Mouse (Mus musculus) heart, embryonic 14.5 days (tissue): Measurements from ENCODE around the gene Pkn3. TPM values are rescaled to one million over a fixed set of nuclear protein-coding genes. Genes with fewer than 3 reads are reported as not detected.
"Not testable (repeated sequence)": the region's sequence is repeated elsewhere in the genome, so short reads cannot be mapped to it uniquely, and the experiment has no call there.

Experiments
- ATAC-seq: fragments of 200-750 bp; cut with Nextera tagmentation; 2 replicates; pipeline ENCODE4 v1.8.0; 2017; ENCODE audit warnings: low read depth, moderate TSS enrichment; ENCODE audit not compliant: insufficient number of reproducible peaks, insufficient read depth, low FRiP score
- H3K27ac ChIP-seq, 2 experiments: fragments of 200-500 bp in 1 of 2; fragments of 300-500 bp in 1 of 2; sonication (generic) in 1 of 2; replicated peaks in 1 of 2; 2 replicates each; pipeline ENCODE4 v1.5.1; 2012 to 2014; ENCODE audit warnings: low read depth in 2 of 2, low read length in 2 of 2, control low read depth in 1 of 2, mild to moderate bottlenecking in 1 of 2, mixed read lengths in 1 of 2; ENCODE audit not compliant: control insufficient read depth in 1 of 2, insufficient read depth in 1 of 2
- H3K27me3 ChIP-seq: fragments of 300-500 bp; sonication (generic); 2 replicates; pipeline ENCODE4 v1.6.1; 2014; ENCODE audit warnings: mild to moderate bottlenecking, low read length, control low read depth; ENCODE audit not compliant: control insufficient read depth, insufficient read depth
- H3K36me3 ChIP-seq: fragments of 300-500 bp; sonication (generic); 2 replicates; pipeline ENCODE4 v1.6.1; 2014; ENCODE audit warnings: mild to moderate bottlenecking, control low read depth, low read length, mixed read lengths; ENCODE audit not compliant: control insufficient read depth, insufficient read depth
- H3K4me1 ChIP-seq, 2 experiments: fragments of 200-500 bp in 1 of 2; fragments of 300-500 bp in 1 of 2; sonication (generic) in 1 of 2; 2 replicates each; pipeline ENCODE4 v1.6.1; 2012 to 2014; ENCODE audit warnings: low read length in 2 of 2, control low read depth in 1 of 2, mixed read lengths in 1 of 2; ENCODE audit not compliant: control insufficient read depth in 2 of 2, insufficient read depth in 2 of 2
- H3K4me2 ChIP-seq: fragments of 300-500 bp; sonication (generic); 2 replicates; pipeline ENCODE4 v1.6.1; 2014; ENCODE audit warnings: mild to moderate bottlenecking, low read length
- H3K4me3 ChIP-seq, 2 experiments: fragments of 200-500 bp in 1 of 2; fragments of 300-500 bp in 1 of 2; sonication (generic) in 1 of 2; 2 replicates each; pipeline ENCODE4 v1.5.1; 2012 to 2014; ENCODE audit warnings: low read length in 2 of 2, mild to moderate bottlenecking in 2 of 2, control low read depth in 1 of 2, low read depth in 1 of 2, moderate library complexity in 1 of 2; ENCODE audit not compliant: control insufficient read depth in 1 of 2, insufficient read depth in 1 of 2
- H3K9ac ChIP-seq: fragments of 300-500 bp; sonication (generic); 2 replicates; pipeline ENCODE4 v1.6.1; 2014; ENCODE audit warnings: mild to moderate bottlenecking, low read length
- H3K9me3 ChIP-seq: fragments of 300-500 bp; sonication (generic); 2 replicates; pipeline ENCODE4 v1.6.1; 2016; ENCODE audit warnings: low read length, control low read depth; ENCODE audit not compliant: control insufficient read depth
- WGBS: fragments of 180-500 bp; shearing (Covaris S2); extraction: QIAGEN DNeasy Blood & Tissue Kit; methylation state at CpG from one replicate; pipeline ENCODE4 v1.1.7; 2014; 5-methylcytosine and 5-hydroxymethylcytosine counted together
- polyA plus RNA-seq: library from polyadenylated mRNA; unstranded; fragments of >200 nt; fragmentation: Nextera tagmentation; extraction: Ambion mirVana; gene quantifications from 2 replicates; pipeline ENCODE4 v1.2.1, GENCODE M21; 2014

Pkn3 gene
- polyA plus RNA-seq, 1 experiment from 2014 or later, result 10.0 TPM

GRCm38 (mm10) chr2:30133613-30134377 lies 56.3 kb downstream of the Pkn3 start, which contains the start of gene Tbc1d13:
Gene Tbc1d13, plus strand, starts transcription at chr2:30133746.
- Histone ChIP-seq H3K36me3 (peaks cover 31% of the 10 kb centered on the region), H3K27me3 (no peaks in the 10 kb centered on the region)

GRCm38 (mm10) chr2:30134378-30134711 lies 56.9 kb downstream of the Pkn3 start:
- 31% methylated on average over 6 of the region's 6 CpGs for WGBS
- Histone ChIP-seq H3K27me3 (no peaks in the 10 kb centered on the region), H3K9me3 (no peaks in the 10 kb centered on the region), H3K4me2 (peak overlapping the region; percentile 91), H3K4me1 (peaks cover 7 to 23% of the 10 kb centered on the region in 2 experiments), H3K4me3 (peak overlapping the region; percentile 82 to 93), H3K9ac (peak overlapping the region; percentile 87), H3K27ac (peak overlapping the region; percentile 6 to 83; a peak in 3 of 4 replicates), H3K36me3 (peaks cover 31% of the 10 kb centered on the region)
- ATAC-seq, result no peak

More at GRCm38 (mm10) chr2:30133613-30134377, 56.3 kb downstream of the Pkn3 start, which contains the start of gene Tbc1d13:
- Histone ChIP-seq H3K4me1 (peaks cover 7 to 23% of the 10 kb centered on the region in 2 experiments), H3K27ac (peak within 1 kb of the TSS; percentile 83 to 85), H3K4me2 (peak within 1 kb of the TSS; percentile 91), H3K9ac (peak within 1 kb of the TSS; percentile 87), H3K9me3 (no peaks in the 10 kb centered on the region), H3K4me3 (peak within 1 kb of the TSS; percentile 82 to 93)
- ATAC-seq, result peak; percentile 95
- under 1% methylated on average over 46 of the region's 46 CpGs for WGBS

- no peak for ATAC-seq
- Histone ChIP-seq H3K4me2 (peak overlapping the region; percentile 91), H3K36me3 (peaks cover 37% of the 10 kb centered on the region), H3K4me3 (peak overlapping the region; percentile 82 to 93), H3K27ac (peak overlapping the region; percentile 19 to 83; a peak in 3 of 4 replicates), H3K9me3 (no peaks in the 10 kb centered on the region), H3K27me3 (no peaks in the 10 kb centered on the region), H3K4me1 (peaks cover 7 to 23% of the 10 kb centered on the region in 2 experiments), H3K9ac (peak overlapping the region; percentile 87)
- 60% methylated on average over 10 of the region's 10 CpGs for WGBS
Observed at GRCm38 (mm10) chr2:30134928-30135620, 57.6 kb downstream of the Pkn3 start.

- no peaks in the 10 kb centered on the region for H3K9me3 ChIP-seq
- H3K9ac ChIP-seq, result no peak overlapping the region
- H3K4me3 ChIP-seq, result no peak overlapping the region
- H3K27ac ChIP-seq, result no peak overlapping the region
- WGBS, result 85% methylated on average over 10 of the region's 10 CpGs
- peaks cover 7 to 23% of the 10 kb centered on the region in 2 experiments for H3K4me1 ChIP-seq
- peaks cover 50% of the 10 kb centered on the region for H3K36me3 ChIP-seq
- ATAC-seq, result no peak
- H3K27me3 ChIP-seq, result no peaks in the 10 kb centered on the region
- no peak overlapping the region for H3K4me2 ChIP-seq
Observed at GRCm38 (mm10) chr2:30136458-30136857, 59.0 kb downstream of the Pkn3 start.

GRCm38 (mm10) chr2:30140021-30140420 lies 62.5 kb downstream of the Pkn3 start:
- not testable (repeated sequence) for H3K4me1 ChIP-seq, H3K4me2 ChIP-seq, H3K27ac ChIP-seq, ATAC-seq, H3K9ac ChIP-seq, H3K27me3 ChIP-seq, H3K4me3 ChIP-seq, H3K9me3 ChIP-seq
- H3K36me3 ChIP-seq, result peaks cover 85% of the 10 kb centered on the region
- WGBS, result 85% methylated on average over 4 of the region's 4 CpGs

Other genes starting within 250 kb of the Pkn3 start
- gene Cercam, start 208.5 kb upstream of the Pkn3 start, polyA plus RNA-seq, result 13.9 and 14.8 TPM in 2 replicates
- gene Odf2, start 188.5 kb upstream of the Pkn3 start, polyA plus RNA-seq, result 46.8 and 47.2 TPM in 2 replicates
- 36.1 and 38.1 TPM in 2 replicates for gene Gle1, start 142.3 kb upstream of the Pkn3 start, polyA plus RNA-seq
- gene Sptan1, start 112.1 kb upstream of the Pkn3 start, polyA plus RNA-seq, result 156 and 161 TPM in 2 replicates
- gene Wdr34, start 28.8 kb upstream of the Pkn3 start, polyA plus RNA-seq, result 18.9 and 21.8 TPM in 2 replicates
- gene Set, start 20.3 kb upstream of the Pkn3 start, polyA plus RNA-seq, result 218 and 223 TPM in 2 replicates
- gene Zdhhc12, start 16.0 kb downstream of the Pkn3 start, polyA plus RNA-seq, result 28.2 and 38.5 TPM in 2 replicates
- 7.8 and 8.9 TPM in 2 replicates for gene Zer1, start 46.9 kb downstream of the Pkn3 start, polyA plus RNA-seq
- 9.0 and 9.9 TPM in 2 replicates for gene Tbc1d13, start 56.1 kb downstream of the Pkn3 start, polyA plus RNA-seq
- gene Endog, start 93.8 kb downstream of the Pkn3 start, polyA plus RNA-seq, result 40.3 and 43.2 TPM in 2 replicates
- gene Spout1, start 100.8 kb downstream of the Pkn3 start, polyA plus RNA-seq, result 24.7 and 28.0 TPM in 2 replicates
- gene Kyat1, start 128.2 kb downstream of the Pkn3 start, polyA plus RNA-seq, result 22.0 and 26.0 TPM in 2 replicates
- 47.4 and 52.7 TPM in 2 replicates for gene Lrrc8a, start 160.0 kb downstream of the Pkn3 start, polyA plus RNA-seq
- gene Gm28035, start 162.9 kb downstream of the Pkn3 start, polyA plus RNA-seq, result 0.13 and 0.55 TPM in 2 replicates
- gene Phyhd1, start 188.5 kb downstream of the Pkn3 start, polyA plus RNA-seq, result 10.8 TPM in 2 replicates
- not detected in 2 replicates for gene Gm28038, start 203.4 kb downstream of the Pkn3 start, polyA plus RNA-seq
- 33.0 and 33.4 TPM in 2 replicates for gene Dolk, start 208.7 kb downstream of the Pkn3 start, polyA plus RNA-seq
- 23.9 and 26.2 TPM in 2 replicates for gene Nup188, start 208.7 kb downstream of the Pkn3 start, polyA plus RNA-seq